ENCODE assay signal across 8 mouse cellular contexts in the genomic region with DNA sequence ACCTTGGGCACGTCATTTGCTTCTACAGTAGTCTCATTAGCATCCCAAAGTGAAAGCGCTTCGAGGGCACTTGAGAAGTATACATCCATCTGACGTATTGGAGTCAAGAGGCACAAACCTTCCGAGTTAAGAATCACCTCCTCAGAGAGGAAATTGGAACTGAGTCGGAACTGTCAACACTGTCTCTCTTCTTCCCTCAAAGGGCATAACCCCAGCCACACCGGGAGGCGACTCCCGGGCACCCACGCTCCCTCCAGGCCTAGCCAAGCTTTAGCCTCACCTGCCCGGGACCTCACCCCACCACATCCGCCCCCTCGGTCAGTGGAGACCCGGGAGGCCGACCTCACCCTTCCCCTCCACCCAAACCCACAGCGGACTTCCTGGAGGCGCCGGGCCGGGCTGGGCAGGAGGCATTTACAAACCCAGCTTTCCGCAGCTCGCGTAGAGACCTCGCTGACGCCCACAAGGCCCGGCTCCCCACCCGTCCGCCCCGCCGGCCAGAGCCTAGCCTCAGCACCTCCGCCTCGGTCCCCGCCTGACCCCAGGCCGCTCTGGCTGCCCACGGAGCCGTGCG. TPM values are rescaled to one million over a fixed set of nuclear protein-coding genes. Genes with fewer than 3 reads are reported as not detected.
DNase-seq lines count a peak whose midpoint lies in the region; ATAC-seq and TF ChIP-seq lines count a peak whose summit lies in the region.

No protein-coding gene starts in this region.

- H3K27ac ChIP-seq in forebrain, embryonic 10.5 days = peak overlapping the region; percentile 91

- H3K36me3 ChIP-seq in forebrain, embryonic 10.5 days (replicated peaks) = no peaks in the 10 kb centered on the region

- TF ChIP-seq CTCF in Patski (IDR thresholded peaks at IDR 0.05) = no peak

- in situ Hi-C loops in Patski (cut with MboI; ENCODE audit: low pct_unique_long_range_greater_than_20kb) = no loop called here

- peaks cover 23% of the 10 kb centered on the region for H3K27me3 ChIP-seq in Patski
- no peaks in the 10 kb centered on the region for H3K27me3 ChIP-seq in forebrain, embryonic 10.5 days (ENCODE audit: poor library complexity, severe bottlenecking)

- intact Hi-C loops in left cerebral cortex, postnatal 4 days (cut with DNase I) = loop anchor here (10.0 kb wide), 1 partner anchor 169 kb away; no protein-coding TSS in a partner anchor
- intact Hi-C loops in left cerebral cortex, postnatal 36 days (cut with DNase I) = loop anchor here (10.0 kb wide), 1 partner anchor 159 kb away; no protein-coding TSS in a partner anchor

- H3K4me3 ChIP-seq in forebrain, embryonic 10.5 days = peak overlapping the region; percentile 94

- CTCF ChIA-PET in Patski (lab: Charles Lee) = no interaction called here

- H3K9me3 ChIP-seq in forebrain, embryonic 10.5 days = no peaks in the 10 kb centered on the region

- peak; percentile 1 for DNase-seq in left cerebral cortex, postnatal 4 days
- no peak for DNase-seq in left cerebral cortex, postnatal 36 days (ENCODE audit: low spot score in 2 of 2)
- DNase-seq in Patski (ENCODE audit: low read depth, low spot score) = no peak
- no peak for DNase-seq in forebrain, embryonic 10.5 days (ENCODE audit: extremely low spot score, low spot score)
- peak; percentile 18 for DNase-seq in layer of hippocampus, adult 9-11 months
- DNase-seq in urinary bladder, postnatal 25 days (ENCODE audit: low spot score) = no peak
- no peak for DNase-seq in cerebellum, postnatal 10 days

- ATAC-seq in Patski = peak; percentile 31
- ATAC-seq in monocyte, adult 5-6 weeks (replicated peaks; ENCODE audit: insufficient number of reproducible peaks, low FRiP score, low TSS enrichment, poor library complexity, severe bottlenecking) = peak; percentile 14; the same call in 1 of the 2 replicates

- peaks cover 14% of the 10 kb centered on the region for H3K4me1 ChIP-seq in forebrain, embryonic 10.5 days

- WGBS in forebrain, embryonic 10.5 days = under 1% methylated on average over 36 of the region's 36 CpGs

- POLR2A ChIA-PET in Patski (lab: Charles Lee) = no interaction called here

RNA-seq across cellular contexts. Expression of gene Pdcd10, which starts 0.4 kb away (rescaled TPM):
- total RNA-seq in left cerebral cortex, postnatal 4 days (2021) = 10 to 100 TPM; 60.2 to 62.6 TPM
- total RNA-seq in left cerebral cortex, postnatal 36 days (2021) = 10 to 100 TPM; 52.7 to 57.5 TPM
- polyA plus RNA-seq in Patski (2021) = 149 TPM
- 80.6 and 88.1 TPM in 2 replicates for polyA plus RNA-seq in forebrain, embryonic 10.5 days (2016; fragmentation: Nextera tagmentation; extraction: Ambion mirVana)
- total RNA-seq in monocyte, adult 5-6 weeks (2017) = 253 to 300 TPM (median 254 TPM) in 3 replicates

RNA-seq across cellular contexts. Expression of gene Serpini1, which starts 1.1 kb away (rescaled TPM):
- 100 to 1,000 TPM; 116 to 118 TPM for total RNA-seq in left cerebral cortex, postnatal 4 days (2021)
- total RNA-seq in left cerebral cortex, postnatal 36 days (2021) = 100 to 1,000 TPM; 250 to 264 TPM
- 4.4 TPM for polyA plus RNA-seq in Patski (2021)
- polyA plus RNA-seq in forebrain, embryonic 10.5 days (2016; fragmentation: Nextera tagmentation; extraction: Ambion mirVana) = 5.6 and 6.1 TPM in 2 replicates
- total RNA-seq in monocyte, adult 5-6 weeks (2017) = 2.4 to 5.8 TPM (median 5.3 TPM) in 3 replicates

Comparison
In these comparisons a context has a peak if more than half of its experiments do, and no peak if none do; other contexts are left out.
1. DNase-seq: peak in left cerebral cortex, postnatal 4 days (single experiment) and layer of hippocampus, adult 9-11 months (single experiment); none in left cerebral cortex, postnatal 36 days (0 of 2), Patski (single experiment), forebrain, embryonic 10.5 days (single experiment), urinary bladder, postnatal 25 days (single experiment) and cerebellum, postnatal 10 days (0 of 2).
2. RNA of gene Serpini1, which starts 1.1 kb away (total RNA-seq): 250 to 264 TPM in left cerebral cortex, postnatal 36 days and 116 to 118 TPM in left cerebral cortex, postnatal 4 days; 2.4 to 5.8 TPM in monocyte, adult 5-6 weeks; every median in the first group is over 10 times any median in the second.